Mouse (Mus musculus) regulatory T cell (primary cell): Measurements from ENCODE around the gene Zic2.

ENCODE experiments used
- in situ Hi-C: fragments of 300-600 bp; cut with MboI, MseI; formaldehyde crosslinking; loops from one replicate; pipeline ENCODE4 v1.15.1; 2025; ENCODE audit warnings: high pct_unique_total_duplicates

The Zic2 gene

DNA sequence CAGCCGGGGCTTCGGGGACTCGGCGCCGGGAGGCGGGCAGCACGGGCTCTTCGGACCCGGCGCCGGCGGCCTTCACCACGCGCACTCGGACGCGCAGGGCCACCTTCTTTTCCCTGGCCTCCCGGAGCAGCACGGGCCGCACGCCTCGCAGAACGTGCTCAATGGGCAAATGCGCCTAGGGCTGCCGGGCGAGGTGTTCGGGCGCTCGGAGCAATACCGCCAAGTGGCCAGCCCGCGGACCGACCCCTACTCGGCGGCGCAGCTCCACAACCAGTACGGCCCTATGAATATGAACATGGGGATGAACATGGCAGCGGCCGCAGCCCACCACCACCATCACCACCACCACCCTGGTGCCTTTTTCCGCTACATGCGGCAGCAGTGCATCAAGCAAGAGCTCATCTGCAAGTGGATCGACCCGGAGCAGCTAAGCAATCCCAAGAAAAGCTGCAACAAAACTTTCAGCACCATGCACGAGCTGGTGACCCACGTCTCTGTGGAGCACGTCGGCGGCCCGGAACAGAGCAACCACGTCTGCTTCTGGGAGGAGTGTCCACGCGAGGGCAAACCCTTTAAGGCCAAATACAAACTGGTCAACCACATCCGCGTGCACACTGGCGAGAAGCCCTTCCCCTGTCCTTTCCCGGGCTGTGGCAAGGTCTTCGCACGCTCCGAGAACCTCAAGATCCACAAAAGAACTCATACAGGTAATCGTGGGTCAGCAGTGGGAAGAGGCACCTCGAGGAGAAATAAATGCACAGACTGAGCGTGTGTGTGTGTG is 996 bp downstream of the Zic2 start:
- in situ Hi-C loops, result loop anchor here (25.0 kb wide), 1 partner anchor 411 kb away; no protein-coding TSS in a partner anchor

DNA sequence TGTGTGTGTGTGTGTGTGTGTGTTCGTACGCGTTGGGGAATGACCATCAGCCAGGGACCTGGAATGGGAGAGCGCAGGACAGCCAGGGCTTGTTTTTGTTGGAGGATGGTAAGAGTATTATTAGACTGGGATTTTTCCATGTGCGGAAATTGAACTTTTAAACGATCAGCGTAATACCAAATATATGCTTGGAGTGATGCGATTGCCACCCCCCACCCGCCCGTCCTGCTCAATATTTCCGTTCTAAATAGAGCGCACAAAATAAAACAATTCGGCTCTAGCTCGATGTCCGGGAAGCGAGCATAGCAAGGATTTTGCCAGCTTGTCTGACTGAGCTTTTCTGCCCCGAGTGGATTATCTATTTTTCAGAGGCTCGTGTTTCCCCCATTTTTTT is 1.6 kb downstream of the Zic2 start:
- in situ Hi-C loops, result loop anchor here (25.0 kb wide), 1 partner anchor 410 kb away; no protein-coding TSS in a partner anchor

DNA sequence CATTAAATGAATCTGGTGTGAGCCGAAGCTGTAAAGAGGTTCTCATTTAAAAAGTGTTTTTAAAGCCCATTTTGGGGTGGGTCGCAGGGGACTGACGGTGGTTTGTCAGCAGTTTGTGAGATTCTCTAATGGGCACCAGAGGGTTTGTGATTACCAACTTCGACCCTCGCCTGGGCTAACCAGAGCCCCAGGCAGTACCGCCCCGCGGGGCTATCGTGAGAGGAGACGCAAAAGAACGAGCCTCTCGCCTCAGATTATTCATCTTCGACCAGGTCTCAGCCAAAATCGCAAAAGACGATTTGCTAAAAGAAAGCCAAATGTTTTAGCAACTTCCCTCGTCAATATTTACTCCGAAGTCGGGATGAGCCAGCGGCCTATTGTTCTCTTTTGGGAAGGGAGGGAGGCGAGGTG is 2.0 kb downstream of the Zic2 start:
- in situ Hi-C loops, result loop anchor here (25.0 kb wide), 1 partner anchor 410 kb away; no protein-coding TSS in a partner anchor

DNA sequence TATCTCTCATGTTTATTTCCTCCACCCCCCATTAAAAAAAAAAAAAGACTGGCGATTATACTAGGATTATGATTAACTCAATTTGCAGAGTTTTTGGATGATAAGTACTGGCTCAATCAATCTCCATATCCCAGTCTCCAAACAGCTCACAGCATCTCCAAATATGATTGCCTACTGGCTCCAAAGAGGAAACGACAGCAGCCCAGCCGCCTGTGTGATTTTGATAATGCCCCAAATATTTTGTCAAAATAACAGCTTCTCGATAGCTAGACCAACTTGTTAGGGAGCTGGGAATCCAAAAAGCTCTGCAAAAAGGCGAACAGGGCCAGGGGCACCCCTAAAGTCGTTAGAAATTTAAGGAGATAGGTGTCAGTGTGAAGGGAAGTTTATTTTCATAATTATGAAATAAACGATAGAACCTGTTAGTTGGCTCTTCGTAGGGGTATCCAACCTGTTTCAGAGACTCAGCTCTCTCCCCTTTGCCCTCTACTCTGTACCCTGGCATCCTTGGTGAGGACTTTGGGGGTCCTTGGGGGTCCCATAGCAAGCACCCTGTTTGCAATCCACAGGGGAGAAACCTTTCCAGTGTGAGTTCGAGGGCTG is 2.8 kb downstream of the Zic2 start:
- in situ Hi-C loops, result loop anchor here (25.0 kb wide), 1 partner anchor 409 kb away; no protein-coding TSS in a partner anchor

DNA sequence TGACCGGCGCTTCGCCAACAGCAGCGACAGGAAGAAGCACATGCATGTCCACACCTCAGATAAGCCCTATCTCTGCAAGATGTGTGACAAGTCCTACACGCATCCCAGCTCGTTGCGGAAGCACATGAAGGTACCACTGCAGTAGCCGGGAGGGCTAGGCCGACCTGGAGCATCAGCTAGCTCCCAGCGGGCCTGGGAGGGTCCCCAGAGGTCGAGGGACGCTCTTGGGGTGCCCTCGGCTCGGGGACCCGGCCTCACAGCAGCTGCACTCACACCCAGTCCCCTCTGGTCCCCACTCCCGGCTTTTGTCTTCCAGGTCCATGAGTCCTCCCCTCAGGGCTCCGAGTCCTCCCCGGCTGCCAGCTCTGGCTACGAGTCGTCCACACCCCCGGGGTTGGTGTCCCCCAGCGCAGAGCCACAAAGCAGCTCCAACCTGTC is 3.4 kb downstream of the Zic2 start:
- in situ Hi-C loops, result loop anchor here (25.0 kb wide), 1 partner anchor 409 kb away; no protein-coding TSS in a partner anchor

DNA sequence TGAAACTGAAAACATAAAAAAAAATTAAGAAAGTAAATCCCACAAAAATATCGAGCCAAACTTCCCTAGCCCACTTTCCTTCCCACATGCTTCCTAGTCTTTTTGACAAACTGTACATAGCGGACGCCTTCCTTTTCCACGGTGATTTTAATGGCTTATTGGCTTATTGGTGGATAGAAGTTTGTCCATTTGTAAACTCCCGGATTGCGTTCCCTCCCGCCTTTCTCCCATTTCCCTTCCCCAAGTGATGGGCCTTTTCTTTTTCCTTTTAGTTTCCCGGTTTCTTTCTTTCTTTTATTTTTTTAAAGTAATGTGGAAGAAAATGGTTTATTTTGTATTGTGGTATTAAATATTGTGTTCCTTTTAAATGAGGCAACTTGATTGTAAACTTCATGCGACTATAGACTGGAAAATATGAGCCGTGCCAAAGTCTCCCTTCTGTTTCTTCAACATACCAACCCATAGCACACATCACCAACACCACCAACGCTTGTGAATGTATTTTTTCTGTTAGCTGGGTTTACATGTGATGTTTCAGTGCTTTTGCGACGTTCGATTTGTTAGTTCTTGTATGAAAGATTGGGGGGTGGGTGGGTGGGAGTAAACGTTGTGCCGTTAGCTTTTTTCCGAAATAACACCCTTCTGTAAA is 4.3 kb downstream of the Zic2 start:
- in situ Hi-C loops, result loop anchor here (25.0 kb wide), 1 partner anchor 408 kb away; no protein-coding TSS in a partner anchor

DNA sequence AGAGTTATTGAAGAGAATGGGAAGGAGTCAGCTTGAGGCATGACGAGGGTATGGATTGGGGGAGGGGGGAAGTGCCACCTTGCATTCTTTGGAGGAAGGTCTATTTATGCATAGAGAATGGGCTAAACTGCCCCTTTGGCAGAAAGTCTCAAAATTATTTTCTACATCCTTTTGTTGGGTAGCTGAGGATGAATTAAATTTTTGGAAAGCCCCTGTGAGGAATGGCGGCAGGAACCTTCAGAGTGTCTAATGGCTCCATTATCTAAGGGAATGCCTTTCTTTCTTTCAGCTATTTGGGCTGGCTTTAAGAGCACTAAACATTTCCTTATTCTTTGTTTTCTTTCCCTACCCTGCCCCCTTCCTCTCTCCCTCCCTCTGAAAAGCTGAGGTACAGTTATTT is 5.1 kb downstream of the Zic2 start:
- in situ Hi-C loops, result loop anchor here (25.0 kb wide), 1 partner anchor 407 kb away; no protein-coding TSS in a partner anchor

DNA sequence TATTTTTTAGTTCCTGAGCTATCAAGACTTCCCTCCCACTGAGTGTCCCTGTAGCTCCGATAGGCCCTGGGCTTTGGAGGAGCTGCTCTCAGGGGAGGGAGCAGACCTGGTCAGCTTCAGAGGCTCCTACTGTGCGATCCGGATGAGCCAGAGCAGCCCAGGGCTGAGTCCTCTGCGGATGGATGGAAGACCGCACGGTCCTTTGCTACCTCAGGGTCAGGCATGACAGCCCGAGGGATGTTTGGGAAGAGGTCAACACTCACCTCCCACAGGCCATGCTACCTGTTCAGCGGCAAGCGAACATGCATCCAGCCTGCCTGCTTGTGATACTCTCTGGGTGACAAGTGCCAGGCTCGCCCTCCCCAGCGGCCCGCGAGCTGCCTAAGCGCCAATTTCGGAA is 5.9 kb downstream of the Zic2 start:
- in situ Hi-C loops, result loop anchor here (25.0 kb wide), 1 partner anchor 406 kb away; no protein-coding TSS in a partner anchor

DNA sequence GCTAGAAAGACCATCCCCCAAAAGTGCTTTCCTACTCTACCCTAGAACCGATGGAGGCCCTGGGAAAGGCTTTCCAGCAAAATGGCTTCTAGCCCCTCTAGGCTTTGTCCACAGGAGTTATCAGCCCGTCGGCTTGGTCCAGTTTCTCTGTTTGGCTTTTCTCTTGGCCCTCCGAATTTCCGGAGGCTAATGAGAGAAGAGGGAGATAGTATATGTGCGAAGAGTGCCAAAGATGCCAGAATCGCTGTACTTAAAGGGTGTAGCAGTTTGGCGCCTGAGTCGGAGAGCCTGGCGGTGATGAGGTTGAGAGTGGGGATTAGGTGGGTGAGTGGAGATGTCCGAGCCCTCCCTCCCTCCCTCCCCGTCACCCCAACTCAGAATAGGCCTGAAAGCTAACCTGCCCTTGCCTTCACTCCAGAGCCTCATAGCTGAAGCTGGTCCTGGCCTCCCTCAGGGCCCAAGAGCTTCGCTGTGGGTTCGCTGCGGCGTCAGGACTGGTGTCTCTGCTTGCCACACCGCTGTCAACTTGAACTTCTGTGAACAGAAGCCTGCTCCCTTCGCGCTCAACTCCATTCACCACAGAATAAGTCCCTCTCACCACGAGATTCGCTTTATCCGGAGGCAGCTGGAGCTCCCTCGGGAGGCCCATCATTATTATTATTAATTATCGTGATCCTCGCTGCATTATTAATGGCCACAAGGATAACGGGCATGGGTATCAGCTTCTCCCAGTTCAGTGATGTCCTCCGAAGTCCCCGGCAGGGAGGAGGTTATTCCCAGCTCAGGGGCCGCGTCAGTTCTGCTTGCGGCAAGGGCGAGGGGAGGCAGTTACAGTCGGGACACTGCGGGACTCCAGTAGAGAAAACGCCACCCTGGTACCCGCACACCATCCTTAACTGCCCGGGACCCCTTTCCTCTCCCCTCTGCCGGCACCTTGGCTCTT is 7.1 kb downstream of the Zic2 start:
- in situ Hi-C loops, result loop anchor here (25.0 kb wide), 1 partner anchor 405 kb away; no protein-coding TSS in a partner anchor

DNA sequence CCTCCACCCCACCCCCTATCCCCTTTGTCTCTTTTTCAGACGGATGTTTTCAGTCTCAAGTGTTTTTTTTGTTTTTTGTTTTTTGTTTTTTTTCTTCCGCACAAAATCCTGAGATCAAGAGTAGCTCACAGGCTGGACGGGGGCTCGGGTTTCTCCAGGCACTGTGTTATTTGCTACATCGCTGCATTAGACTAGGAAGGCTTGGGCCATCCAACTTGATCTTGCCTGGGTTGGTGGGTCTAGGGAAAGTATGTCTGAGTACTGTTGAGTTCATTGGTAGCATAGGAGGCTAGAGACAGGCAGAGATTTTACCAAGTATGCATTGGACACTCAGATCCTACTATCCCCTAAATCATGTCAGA is 7.8 kb downstream of the Zic2 start:
- in situ Hi-C loops, result loop anchor here (25.0 kb wide), 1 partner anchor 404 kb away; no protein-coding TSS in a partner anchor

DNA sequence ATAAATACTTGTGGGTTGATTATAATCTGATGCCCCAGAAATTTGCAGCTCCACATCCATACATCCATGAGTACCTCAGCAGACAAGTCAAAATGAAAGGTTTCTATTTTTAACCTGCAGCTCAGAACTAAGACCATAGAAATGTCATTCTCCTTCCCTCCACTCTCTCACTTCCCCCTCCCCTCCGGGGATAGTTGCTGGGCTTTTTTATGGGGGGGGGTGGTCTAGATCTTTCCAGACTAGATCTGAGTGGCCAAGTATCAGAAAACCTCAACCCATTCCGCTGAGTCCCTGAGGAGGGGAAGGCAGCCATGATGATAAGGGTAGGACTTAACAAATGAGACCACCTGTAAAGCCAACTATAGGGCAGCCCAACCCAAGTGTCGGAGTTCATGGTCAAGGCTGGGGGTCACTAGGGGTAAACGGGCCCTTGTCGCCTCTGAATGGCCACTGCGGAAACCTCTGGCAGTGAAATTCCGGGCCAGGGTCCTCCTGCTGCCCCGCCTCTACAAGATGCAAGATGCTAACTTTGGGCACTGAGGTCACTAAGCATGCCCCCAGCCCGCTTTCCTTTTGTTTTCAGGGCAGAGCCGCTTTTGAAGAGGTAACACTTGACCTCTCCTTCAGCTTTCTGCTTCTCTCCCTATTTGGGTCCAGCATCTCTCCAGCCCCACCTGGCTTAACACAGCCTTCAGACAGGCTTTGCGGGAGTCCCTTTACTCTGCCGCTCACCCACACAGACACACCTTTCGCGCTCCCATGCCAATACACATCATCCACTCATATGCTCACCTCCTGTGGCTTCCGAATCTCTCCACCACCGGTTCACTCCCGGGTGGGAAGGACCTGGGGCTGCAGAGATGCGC is 8.6 kb downstream of the Zic2 start:
- in situ Hi-C loops, result loop anchor here (25.0 kb wide), 1 partner anchor 404 kb away; no protein-coding TSS in a partner anchor

DNA sequence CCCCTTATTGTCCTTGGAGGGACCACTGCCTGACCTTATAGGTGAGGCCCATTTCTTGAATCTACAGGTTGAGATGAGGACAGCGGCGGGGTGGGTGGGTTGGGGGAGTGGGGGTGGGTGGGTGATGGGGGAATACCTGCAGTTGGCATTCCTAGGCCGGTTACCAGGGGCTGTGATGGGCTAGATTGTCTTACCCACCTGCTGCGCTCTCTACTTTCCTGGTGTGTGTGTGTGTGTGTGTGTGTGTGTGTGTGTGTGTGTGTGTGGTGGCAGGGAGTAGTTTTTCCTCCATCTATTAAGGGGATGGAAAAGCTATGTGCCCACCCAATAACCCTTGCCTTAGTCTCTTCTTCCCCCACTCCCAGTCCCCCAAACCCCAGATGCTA is 9.2 kb downstream of the Zic2 start:
- in situ Hi-C loops, result loop anchor here (25.0 kb wide), 1 partner anchor 403 kb away; no protein-coding TSS in a partner anchor

DNA sequence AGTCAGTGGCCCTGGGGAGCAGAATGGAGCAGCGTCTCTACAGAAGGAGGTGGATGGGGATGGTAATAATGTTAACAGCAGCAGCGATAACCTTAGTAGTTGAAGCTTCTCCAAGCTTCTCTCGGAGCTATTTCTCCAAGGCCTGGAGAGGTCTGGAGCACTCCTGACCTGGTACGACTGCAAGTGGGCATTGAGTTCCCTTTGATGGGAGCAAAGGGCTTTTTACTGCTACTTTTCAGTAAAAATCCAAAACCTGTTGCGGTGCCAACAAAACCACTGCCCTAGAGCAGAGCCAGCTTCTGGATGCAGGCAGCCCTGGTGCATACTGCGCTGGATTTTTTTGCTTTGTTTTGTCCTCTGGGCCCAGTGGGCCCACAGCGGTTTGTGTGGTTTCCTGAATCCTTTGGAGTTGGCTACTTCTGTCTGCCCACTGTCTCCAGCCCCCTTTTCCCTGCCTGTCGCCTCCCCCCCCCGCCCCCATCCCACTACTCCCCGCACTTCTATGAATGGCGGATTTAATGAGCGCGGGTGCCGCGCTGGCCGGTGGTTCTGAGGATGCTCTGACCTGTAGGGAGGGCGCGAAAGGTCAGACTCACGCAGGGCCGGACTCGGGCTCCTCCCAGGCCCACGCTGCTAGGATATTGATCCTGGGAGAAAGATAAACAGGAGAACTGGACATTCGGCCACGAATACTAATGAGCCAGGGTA is 9.8 kb downstream of the Zic2 start:
- in situ Hi-C loops, result loop anchor here (25.0 kb wide), 1 partner anchor 402 kb away; no protein-coding TSS in a partner anchor

DNA sequence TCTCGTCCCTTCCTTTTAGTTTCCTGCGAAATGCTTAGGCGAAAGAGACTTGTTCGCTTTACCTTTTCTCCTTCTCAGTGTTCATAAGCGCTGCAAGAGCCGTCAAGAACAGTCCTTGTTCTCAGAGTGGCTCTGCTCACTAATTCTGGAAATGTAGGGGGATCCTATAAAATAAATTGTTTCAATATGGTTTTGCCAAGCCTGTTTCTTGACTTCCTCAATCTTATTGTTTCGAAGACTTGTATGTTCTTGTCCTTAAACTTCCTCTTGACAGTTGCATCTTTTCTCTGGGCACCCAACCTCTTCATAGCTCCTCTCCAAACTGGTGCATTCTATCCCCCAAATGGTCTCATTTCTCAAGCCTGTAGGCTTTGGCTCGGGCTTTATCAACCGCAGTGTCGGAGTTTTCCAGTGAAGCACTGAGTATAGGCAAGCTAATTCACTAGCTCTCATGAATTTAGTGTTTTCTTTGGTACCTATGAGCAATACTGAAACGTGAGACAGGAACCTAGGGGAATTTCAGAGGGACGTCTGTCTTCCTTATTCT is 10.5 kb downstream of the Zic2 start:
- in situ Hi-C loops, result loop anchor here (25.0 kb wide), 1 partner anchor 402 kb away; no protein-coding TSS in a partner anchor

DNA sequence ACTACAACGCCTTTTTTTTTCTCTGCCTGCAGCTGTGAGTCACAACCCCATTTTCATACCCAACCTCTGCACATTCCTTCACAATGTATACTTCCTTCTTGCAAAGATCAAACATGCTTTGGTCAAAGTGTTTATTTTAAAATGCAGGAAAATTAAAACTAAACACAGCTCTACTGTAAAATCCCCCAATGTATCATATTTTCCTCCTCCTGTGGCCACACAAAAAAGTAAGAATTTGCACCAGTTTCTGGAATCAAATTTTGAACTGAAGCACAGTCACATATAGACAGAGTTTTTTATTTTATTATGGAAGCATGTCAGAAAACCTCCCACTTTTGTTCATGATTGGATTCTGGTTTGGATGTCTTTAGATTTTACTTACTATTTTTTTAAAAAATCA is 11.4 kb downstream of the Zic2 start:
- in situ Hi-C loops, result loop anchor here (25.0 kb wide), 1 partner anchor 401 kb away; no protein-coding TSS in a partner anchor

DNA sequence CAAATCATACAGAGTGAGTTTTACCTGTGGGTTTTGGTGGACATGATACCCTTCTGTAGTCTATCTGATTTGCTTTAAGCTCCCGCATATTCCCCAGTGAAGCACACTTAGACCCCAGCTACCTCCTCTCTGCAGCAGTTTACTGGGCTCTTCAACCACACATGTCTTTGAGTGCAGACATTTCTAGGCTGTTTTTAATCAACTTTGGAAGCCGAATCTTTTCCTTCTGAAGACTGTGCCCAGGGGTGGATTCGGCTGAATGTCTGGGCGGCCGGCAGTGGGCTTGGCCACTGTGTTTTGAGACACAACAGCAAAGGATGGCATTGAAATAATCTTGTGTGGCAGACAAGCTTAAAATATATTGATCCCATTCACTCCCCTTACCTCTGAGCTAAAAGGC is 12.1 kb downstream of the Zic2 start:
- in situ Hi-C loops, result loop anchor here (25.0 kb wide), 1 partner anchor 400 kb away; no protein-coding TSS in a partner anchor

DNA sequence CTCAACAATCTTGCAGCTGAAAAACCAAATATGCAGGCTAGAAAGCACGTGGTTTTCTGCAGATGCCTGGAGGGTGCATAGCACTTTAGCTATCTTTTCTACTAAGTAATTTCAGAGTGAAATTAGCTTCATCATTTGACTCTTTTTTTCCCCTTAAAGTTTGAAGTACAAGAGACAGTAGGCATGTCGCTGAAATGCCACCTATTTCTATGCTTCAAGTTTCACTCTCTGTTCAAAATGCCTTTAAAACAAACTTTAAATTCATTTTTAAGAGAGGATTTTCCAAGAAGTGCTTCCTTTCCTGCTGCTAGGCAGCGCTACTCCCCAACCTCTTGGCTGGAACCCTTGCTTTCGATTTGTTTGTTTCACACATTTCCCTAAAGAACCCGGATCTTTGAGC is 13.8 kb downstream of the Zic2 start:
- in situ Hi-C loops, result loop anchor here (25.0 kb wide), 1 partner anchor 398 kb away; no protein-coding TSS in a partner anchor

DNA sequence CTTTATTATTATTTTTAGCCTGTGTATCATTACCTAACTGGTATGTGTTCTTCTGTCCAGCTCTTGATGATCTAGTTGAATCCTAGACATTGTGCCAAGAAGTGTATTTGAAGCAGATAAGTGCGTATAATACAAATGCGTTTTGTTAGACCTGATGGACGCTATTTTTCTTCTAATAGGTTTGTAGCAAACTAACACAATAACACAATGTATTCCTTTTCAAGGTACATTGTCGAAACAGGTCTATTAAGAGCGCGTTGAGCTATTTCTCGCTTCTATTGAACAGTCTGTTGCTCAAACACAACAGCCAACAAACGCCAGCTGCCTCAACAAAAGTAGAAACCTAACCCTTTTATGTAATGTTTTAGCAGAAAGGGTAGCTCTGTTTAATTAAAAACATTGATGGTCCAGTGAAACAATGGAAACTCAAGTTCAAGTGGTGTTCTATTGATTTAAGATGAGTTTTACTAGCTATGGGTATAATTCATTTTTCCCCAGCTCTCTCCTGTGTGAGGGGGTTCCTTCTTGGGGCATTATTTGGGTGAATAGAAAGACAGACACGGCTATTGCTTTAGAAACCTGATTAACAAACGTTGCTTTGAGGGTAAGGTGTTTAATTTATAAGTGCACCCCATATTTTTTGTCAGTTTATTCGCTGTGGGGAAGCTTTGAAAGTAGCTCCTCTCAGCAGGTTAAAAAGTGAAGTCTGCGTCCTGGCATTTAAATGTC is 14.6 kb downstream of the Zic2 start:
- in situ Hi-C loops, result loop anchor here (25.0 kb wide), 1 partner anchor 397 kb away; no protein-coding TSS in a partner anchor
